Mouse (Mus musculus) monocyte, adult 2 months (primary cell): ENCODE data around the gene Gpn3.

Source experiments
- DNase-seq, 2 experiments: peaks; one replicate each; pipeline ENCODE4 v3.0.0; 2022; ENCODE audit warnings: low spot score in 2 of 2, low read depth in 1 of 2

Gpn3 gene

DNA sequence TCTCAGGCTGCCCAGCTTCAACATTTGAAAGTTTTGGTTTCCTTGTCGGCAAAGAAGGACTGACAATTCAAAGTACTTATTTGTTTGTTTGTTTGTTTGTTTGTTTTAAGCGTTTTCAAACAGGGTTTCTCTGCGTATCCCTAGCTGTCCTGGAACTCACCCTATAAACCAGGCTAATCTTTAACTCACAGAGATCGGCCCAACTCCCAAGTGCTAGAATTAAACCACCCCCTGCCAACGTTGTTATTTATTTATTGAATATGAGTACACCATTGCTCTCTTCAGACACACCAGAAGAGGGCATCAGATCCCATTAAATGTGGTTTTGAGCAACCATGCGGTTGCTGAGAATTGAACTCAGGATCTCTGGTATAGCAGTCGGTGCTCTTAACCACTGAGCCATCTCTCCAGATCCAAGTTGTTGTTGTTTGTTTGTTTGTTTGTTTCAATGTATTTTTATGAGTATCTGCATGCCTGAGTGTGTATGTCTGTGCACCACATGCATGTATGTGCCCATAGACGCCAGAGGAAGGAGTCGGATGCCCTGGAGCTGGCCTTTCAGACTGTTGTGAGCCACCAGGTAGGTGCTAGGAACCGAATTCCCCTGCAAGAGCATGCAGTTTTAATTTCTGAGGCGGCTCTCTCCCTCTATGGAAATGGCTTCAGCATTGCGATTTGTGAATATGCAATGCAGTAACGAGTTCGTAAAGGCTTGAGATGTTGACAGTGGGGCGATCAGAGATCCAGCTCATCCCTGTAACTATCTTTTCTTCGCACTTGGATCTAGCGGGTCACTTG, 49.8 kb downstream of the Gpn3 start, which contains the start of gene Anapc7:
Gene Anapc7, plus strand, starts transcription at position 423 of the 798 bp plus-strand sequence.
- no peak for DNase-seq

DNA sequence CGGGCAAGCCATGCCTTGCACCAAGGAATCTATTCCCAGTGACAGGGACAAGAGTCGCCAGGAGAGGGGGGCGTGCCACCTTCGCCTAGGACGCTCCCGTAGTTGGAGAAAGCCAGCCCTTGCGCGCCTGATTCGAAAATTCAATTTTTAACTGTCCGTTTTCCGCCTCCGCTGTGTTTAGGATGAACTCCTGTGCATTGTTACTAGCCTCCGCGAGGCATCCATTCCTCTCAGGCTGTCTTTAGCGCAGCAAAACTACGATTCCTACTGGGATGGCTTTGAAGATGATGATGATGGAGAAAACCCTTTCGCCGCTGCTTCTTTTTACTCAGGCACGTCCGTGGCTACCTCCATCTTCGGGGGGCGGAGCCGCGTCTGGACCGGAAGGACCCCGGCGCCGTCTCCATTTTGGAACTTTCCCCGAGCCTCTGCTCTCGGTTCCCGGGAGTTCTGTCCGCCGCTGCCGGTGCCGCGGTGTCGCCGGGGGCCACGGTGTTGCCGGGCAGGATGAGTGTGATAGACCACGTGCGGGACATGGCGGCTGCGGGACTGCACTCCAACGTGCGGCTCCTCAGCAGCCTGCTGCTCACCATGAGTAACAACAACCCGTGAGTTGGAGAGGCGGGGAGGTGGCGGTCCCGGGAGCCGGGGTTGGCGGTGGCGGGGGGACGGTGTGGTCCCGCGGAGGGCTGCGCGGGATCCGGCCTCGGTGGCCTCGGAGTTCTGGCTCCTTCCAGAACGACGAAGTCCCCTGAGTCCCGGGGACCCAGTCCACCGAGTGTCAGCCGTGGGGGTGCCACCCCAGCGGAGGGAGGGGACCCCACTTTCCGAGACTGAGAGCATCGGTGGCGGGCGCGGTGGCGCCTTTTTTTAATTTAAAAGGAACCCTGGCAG, 50.6 kb downstream of the Gpn3 start:
- peak; percentile 73 to 86 for DNase-seq

DNA sequence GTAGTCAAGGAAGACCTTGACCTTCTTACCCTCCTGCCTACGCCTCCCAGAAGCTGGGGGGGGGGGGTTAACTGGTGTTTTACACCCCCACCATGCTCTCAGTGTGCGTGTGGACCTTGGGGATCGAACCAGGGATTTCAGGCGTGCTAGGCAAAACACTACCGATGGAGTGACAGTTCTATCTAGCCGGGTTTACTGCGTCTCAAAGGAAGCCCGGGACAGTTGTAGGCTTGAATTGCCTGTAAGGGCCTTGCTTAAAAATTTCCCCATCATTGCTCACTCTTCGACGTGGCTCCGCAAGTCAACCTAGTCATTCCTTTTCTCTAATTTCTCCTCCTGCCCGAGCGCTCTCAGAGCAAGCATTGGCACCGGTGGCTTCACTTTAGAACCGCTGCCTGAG, 51.4 kb downstream of the Gpn3 start:
- DNase-seq = no peak

DNA sequence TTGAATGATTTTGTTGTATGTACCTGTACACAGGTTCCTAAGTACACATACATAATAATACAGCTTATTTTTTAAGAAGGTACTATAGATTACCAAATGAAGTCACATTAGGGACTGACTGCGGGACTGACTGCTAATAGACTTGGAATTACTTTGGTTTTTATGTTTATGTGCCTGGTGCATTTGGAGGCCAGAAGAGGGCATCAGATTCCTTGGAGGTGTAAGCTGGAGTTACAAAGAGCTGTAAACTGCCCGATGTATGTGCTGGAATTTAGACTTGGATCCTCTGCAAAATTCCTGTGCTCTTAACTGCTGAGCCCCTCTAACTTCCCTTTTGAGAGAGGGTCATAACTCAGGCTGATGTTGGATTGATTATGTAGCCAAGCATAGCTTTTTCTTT, 53.9 kb downstream of the Gpn3 start:
- DNase-seq = no peak

DNA sequence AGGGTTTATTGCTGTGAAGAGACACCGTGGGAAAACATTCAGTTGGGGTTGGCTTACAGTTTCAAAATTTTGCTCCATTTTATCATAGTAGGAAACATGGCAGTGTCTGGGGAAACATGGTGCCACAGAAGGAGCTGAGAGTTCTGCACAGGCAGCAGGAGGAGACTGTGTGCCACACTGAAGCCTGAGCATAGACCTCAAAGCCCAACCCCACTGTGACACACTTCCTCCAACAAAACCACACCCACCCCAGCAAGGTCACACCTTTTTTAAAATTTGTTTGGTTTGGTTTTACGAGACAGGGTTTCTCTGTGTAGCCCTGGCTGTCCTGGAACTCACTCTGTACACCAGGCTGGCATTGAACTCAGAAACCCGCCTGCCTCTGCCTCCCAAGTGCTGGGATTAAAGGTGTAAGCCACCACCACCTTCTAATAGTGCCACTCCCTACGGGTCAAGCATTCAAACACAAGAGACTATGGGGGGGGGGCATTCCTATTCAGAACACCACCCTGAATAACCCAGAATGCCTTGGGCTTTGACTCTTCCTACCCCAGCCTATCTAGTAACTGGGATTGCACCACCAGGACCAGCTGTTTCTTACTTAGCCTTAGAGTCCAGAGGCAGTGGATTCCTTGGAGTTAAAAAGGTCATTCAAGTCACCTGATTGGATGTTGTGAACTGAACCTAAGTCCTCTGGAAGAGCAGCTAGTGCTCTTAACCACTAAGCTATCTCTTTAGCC, 58.5 kb downstream of the Gpn3 start:
- no peak for DNase-seq

DNA sequence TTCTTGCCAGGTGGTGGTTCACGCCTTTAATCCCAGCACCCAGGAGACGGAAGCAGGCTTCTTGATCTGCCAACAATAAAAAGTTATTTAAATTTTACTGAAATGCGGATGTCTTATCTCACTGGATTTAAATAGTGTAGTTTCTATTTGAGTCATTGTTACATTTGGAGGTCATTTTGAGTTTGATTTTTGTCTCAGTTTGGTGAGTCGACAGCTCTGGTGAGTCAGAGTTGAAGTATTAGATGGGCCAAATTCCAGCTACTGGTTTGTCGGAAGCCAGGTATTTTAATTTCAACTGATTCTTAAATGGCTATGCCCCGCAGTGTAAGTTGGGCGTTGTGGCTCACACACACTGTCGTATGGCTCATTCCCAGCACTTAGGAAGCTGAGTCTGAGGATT, 59.5 kb downstream of the Gpn3 start:
- DNase-seq = no peak
